Mouse (Mus musculus) neural tube, embryonic 10.5 days (tissue): ENCODE results near the gene Rbm45.

Experiments
- DNase-seq: peaks from one replicate; pipeline ENCODE4 v3.0.0-alpha.2; 2017; ENCODE audit warnings: low spot score; ENCODE audit errors: extremely low spot score

Gene Rbm45

GRCm38 (mm10) chr2:76378646-76379045 is 8.9 kb downstream of the Rbm45 start:
- DNase-seq, result no peak

- DNase-seq, result no peak
These were observed 16.7 kb downstream of the Rbm45 start for GRCm38 (mm10) chr2:76386531-76386930.

DNA sequence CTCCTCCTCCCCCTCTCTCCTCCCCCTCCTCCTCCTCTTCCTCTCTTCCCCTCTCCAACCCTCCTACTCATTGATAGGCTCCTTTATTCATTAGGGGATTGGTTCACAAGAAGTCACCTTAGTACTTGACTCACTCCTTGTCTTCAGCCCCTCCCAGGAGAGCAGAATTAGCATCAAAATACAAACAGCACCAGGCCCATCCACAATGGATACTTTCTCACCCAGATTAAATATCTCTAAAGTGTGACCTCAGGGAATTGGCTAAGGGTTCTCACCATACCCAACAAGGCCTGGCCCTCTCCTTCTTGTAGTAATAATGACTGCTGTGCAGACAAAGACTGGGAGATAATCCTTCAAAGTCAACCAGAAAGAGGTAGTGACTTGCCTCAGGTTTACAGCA is 30.4 kb downstream of the Rbm45 start:
- no peak for DNase-seq

DNA sequence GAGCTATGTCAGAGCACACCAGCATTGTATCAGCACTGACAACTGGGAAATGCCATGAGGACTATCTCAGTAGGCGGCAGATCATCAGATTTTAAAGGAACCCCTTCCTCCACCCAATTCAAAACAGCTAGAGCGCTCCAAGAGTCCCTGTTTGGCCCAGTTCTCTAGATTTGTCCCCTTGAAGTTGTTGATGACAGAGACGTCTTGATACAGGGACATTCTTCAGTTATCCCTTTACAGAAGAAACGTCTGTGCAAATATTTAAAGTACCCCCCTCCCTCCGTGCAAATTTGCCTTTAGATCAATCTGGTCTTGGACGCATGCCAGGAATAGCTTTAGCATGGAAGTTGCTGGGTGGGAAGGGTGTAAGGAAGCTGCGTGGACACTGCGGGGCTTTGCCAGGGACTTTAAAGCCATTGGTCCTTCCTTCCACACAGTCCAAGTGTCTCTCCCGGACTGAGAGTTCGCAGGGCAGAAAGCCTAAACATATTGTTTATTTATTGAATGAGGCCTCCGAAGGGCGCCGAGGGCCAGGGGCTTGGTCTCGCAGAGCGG is 35.9 kb downstream of the Rbm45 start:
- no peak for DNase-seq

- peak; percentile 82 for DNase-seq
These were observed 36.6 kb downstream of the Rbm45 start, which contains the start of gene Osbpl6 for GRCm38 (mm10) chr2:76406151-76406936. Gene Osbpl6, plus strand, starts transcription at chr2:76406508.

DNA sequence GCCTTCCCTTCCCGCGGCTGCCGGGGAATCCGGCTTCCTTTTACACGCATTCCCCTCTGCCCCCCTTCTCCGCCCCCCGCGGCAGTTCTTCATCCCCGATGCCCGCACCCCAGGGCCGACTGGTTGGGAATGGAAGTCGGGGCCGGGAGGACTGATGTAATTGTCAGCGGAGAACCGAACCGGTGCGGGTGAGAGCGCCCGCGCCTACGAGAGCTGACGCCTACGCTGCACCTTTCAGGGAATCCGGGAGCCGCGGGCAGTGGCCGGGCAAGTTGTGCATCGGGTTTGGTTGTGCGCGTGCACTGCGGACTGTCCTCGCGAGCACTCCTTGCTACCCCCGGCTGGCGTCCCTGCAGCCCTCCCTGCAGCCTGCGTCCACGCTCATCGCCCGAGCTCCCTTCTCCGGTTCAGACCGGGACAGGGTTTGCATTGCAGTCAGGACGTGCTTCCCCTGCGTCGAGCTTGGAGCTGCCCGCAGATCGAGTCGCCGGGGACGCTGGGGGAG is 37.2 kb downstream of the Rbm45 start:
- peak; percentile 80 for DNase-seq

GRCm38 (mm10) chr2:76409526-76409925 is 39.7 kb downstream of the Rbm45 start:
- DNase-seq, result no peak

DNA sequence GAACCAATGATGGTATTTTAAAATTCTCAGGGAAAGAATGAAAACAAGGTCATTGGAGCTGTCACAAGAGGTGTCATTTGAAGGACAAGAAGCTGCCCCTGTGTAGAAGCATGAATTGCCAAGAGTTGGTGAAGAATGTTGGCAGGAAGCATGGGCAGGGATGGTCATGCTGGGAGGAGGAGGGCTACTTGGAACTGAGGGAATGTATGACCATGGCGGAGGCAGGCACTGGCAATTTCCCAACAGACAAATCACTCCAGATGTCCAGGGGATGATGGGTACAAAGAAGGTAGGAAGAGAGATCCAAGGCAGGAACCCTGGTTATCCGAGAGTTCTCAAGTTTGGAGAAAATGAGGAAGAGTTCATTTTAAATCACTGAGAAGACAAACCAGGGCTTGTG is 40.2 kb downstream of the Rbm45 start:
- DNase-seq, result no peak

DNA sequence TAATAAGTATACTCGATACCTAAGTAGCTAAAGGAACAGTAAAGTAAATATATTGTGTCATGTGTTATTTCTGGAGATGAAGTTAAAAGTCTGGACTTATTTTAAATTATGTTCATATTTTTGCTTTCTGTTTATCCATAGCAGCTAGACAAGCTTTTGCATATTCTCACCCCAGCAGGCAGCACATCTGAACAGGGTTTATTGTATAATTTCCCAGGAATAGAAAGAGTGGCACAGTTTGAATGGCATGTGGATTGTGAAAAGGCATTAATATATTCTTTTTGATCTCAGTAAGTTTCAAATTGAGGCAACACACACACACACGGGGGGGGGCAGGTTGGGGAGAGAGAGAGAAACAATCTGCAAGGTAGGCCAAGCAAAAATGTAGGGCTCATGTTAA is 43.1 kb downstream of the Rbm45 start:
- DNase-seq, result no peak

GRCm38 (mm10) chr2:76417446-76418141 is 47.8 kb downstream of the Rbm45 start:
- DNase-seq, result no peak

DNA sequence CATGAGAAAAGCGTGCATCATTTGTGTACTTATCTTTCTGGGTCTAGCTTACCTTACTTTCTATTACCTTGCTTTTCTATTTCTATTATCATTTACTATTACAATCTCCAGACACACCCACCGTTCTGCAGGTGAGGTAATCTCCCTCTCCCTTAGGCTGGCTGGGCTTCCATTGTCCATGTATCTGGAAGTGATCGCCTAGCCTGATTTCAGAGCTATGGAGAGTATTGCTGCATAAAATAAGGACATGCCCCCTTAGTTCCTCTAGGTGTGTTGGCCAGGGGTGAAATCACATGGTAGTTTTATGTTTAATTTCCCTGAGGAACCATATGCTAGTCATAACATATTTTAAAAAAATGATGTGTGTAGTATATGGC is 48.3 kb downstream of the Rbm45 start:
- DNase-seq, result no peak

DNA sequence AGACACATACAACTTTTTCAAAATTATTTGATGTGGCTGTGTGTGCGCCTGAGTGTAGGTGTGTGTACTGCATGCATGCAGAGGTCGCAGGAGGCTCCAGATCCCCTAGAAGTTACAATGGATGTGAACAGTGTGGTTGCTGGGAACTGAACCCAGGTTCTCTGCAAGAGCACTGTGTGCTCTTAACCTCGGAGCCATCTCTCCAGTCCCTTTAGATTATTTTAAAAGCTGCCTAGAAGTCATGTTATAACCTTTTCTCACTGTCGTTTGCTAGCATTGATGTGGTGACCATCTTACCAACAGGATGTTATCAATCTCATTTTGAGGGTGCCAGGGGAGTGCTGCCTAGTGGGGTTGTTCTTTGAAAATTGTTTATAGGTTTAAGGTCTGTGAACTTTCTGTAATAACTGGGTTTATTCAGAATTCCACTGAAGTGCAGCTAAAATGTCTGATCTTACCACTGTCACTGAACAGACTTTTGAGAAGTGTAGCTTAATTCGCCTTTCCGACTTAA is 51.7 kb downstream of the Rbm45 start:
- DNase-seq, result no peak

DNA sequence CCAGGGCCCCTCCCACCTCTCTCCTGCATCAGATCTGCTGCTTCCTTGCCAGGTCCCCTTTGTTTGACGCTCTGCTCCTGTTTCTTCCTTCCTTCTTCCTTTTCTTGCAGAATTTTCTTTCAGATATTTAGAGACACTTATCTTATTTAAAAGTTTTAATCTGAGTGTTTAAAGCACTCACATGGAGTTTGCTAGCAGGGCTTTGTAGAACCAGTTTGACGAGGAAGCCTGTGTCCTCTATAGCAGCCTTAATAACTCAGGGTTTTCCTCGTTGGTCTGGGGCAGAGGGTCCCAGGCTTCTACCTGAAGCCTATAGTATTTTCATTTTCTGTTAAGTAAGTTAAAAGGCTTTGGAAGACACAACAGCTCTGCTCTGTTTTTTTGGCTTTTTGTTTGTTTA is 57.0 kb downstream of the Rbm45 start:
- DNase-seq, result no peak

GRCm38 (mm10) chr2:76429318-76429717 is 59.5 kb downstream of the Rbm45 start:
- DNase-seq, result no peak

- no peak for DNase-seq
These were observed 60.1 kb downstream of the Rbm45 start for GRCm38 (mm10) chr2:76429855-76430254.

GRCm38 (mm10) chr2:76430539-76430938 is 60.8 kb downstream of the Rbm45 start:
- no peak for DNase-seq
